Mouse (Mus musculus) mature B cell (primary cell): Measurements from ENCODE around the gene P4htm.

ENCODE experiments used
- in situ Hi-C: fragments of 300-500 bp; cut with MboI; formaldehyde crosslinking; loops from 2 replicates; pipeline ENCODE4 v1.14.3; 2019

Gene P4htm

DNA sequence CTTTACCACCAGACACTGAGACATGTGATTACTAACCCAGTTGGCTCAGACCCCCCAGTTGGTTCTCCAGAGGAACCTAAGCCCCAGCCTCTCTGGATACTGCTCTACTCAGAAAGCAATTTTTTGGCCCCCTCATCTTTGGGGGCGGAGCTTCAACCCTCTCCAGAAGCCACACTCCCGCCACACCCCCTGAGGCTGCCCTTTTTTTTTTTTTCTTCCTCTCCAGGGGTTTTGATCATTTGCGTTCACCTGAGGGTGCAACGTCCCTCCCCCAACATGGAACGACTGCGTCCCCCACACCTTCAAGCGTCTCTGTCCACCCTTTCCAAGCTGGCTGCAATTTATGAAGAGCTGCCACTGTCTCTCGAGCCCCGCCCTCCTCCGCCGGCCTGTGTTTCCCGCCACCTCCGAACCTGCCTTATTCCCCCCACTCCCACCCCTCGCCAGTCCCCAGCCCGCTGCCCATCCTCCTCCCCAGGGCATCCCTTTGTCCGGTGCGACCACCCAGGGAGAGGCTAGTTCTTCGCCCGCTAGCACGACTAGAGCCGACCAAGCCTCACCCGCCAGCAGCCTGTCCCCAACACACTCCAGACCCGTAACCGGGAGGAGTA lies 19.4 kb downstream of the P4htm start:
- in situ Hi-C loops: no loop called here

DNA sequence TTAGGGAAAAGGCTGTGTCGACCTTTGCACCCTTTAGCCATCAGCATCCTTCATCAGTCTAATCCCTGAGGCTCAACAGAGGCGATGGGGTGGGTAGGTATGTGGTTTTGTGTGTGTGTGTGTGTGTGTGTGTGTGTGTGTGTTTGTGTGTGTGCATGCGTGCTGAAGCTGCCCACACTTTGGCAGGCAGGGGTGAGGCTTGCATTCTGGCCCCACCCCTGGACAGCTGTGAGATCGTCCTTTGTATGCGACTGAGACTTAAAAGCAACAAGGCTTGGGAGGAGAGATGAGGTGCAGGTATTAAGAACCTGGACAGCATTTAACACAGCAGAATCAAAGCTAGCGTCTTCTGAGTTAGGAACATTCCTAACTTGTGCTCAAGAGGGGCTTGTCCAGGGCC lies 20.4 kb downstream of the P4htm start:
- in situ Hi-C loops: no loop called here

- in situ Hi-C loops: no loop called here
Observed at GRCm38 (mm10) chr9:108575321-108576297, 21.9 kb downstream of the P4htm start.

- in situ Hi-C loops: no loop called here
Observed at GRCm38 (mm10) chr9:108574921-108575320, 22.5 kb downstream of the P4htm start.

GRCm38 (mm10) chr9:108573774-108574690 lies 23.4 kb downstream of the P4htm start:
- in situ Hi-C loops: no loop called here

GRCm38 (mm10) chr9:108572321-108572720 lies 25.1 kb downstream of the P4htm start:
- in situ Hi-C loops: no loop called here

DNA sequence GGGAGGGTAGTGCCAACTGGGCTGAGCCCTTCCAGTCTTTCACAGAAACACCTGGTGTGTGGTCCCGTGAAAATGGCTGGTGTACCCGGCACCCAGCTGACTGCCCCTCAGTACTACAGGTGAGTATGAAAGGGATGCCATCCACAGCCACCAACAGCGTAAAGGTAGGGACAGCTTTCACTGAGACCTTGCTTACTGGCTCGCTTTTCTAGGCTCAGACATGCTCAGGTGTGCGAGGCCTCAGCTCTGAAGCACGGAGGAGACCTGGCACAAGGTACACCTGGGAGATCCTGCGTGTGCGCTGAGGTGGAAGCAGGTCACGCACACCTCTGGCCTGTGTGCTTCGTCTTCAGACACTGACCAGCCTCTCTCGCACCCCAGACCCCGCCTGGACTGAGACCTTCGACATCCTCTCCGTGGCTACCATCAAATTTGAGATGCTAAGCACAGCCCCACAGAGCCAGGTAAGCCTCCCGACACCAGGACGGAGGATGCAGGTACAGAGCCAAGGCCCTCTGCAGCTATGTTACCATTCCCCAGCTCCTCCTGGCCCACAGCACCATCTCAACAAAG lies 26.0 kb downstream of the P4htm start:
- in situ Hi-C loops: no loop called here

- in situ Hi-C loops: no loop called here
Observed at GRCm38 (mm10) chr9:108570207-108570896, 27.1 kb downstream of the P4htm start.

DNA sequence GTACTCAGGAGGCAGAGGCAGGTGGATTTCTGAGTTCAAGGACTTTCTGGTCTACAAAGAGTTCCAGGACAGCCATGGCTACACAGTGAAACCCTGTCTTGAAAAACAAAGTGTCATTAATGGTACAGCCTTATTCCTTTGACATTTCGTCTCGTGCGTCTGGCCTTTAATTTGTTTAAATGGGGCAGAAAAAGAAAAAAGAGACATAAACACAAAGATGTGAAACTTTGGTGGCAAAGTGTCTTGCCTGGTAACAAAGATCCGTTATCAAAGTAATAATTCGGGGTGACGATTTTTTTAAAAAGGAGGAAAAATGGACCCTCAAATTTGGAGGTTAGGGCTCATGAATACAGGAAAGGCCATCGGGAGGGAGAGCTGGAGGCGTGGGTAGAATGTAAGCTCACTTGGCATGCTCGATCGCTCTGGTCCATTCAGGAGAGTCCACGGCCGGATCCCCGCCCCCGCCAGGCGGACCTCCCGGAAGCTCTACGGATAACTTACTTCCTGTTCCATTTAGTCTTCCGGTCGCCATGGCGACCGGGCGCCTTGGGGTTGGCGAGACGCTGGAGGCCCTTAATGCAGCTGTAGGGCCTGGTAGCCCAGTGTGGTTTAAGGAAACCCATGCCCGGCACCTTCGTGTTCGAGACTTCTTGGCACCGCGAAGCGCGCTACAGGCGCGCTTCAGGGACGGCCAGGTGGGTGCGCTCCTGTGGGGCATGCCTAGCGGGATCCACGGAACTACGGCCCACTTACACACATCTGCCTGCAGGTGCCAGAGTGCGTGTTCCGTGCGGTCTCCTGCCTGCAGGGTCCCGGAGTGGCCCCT lies 27.9 kb downstream of the P4htm start, which contains the start of gene Dalrd3:
Dalrd3 (plus strand) TSS at position 506 of the 826 bp plus-strand sequence.
- in situ Hi-C loops: no loop called here

DNA sequence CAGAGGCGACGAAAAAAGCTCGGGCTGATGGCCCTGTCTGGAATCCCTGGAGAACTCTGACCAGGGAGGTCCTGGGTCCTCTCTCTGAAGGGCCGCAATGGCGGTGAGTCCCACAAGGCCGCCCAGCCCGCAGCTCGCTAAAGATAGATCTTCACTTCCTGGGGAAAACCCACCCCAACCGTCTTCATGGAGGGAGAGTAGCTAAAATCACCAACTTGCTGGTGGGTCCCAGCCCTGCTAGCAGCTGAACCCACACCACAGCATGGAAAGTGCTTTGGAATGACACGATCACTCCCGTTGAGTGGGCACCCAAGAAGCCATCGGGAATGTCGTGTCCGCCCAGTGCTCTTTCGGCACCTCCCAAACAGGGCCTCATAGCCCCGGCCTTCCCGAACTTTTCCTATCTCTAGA lies 29.0 kb downstream of the P4htm start:
- in situ Hi-C loops: no loop called here

- in situ Hi-C loops: no loop called here
Observed at GRCm38 (mm10) chr9:108567931-108568419, 29.5 kb downstream of the P4htm start.

GRCm38 (mm10) chr9:108566815-108567776 lies 30.4 kb downstream of the P4htm start, which contains the start of gene Ndufaf3:
Gene Ndufaf3, minus strand, starts transcription at chr9:108567434.
- in situ Hi-C loops: no loop called here

- in situ Hi-C loops: no loop called here
Observed at GRCm38 (mm10) chr9:108565881-108566814, 31.3 kb downstream of the P4htm start.

DNA sequence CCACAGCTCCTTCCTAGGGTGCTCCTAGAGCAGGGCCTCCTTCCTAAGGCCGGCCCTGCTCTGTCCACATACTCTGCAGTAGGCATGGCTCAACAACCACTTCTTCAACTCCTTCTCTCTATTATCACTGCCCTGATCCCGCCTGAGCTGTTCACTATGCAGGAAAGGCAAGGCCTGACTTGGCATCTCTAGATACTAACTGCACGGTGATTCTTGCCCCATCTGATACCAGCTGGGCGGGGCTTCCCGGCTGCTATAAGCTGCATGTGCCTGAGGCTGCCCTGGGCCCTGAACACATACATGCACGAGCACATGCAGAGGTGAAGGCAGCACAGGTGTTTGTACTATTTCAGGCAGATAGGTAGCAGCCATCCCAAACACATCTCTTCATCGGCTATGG lies 33.3 kb downstream of the P4htm start:
- in situ Hi-C loops: no loop called here

- in situ Hi-C loops: no loop called here
Observed at GRCm38 (mm10) chr9:108563671-108564070, 33.8 kb downstream of the P4htm start.

- in situ Hi-C loops: no loop called here
Observed at GRCm38 (mm10) chr9:108560227-108560841, 37.1 kb downstream of the P4htm start, which contains the start of gene Impdh2. Gene Impdh2, plus strand, starts transcription at chr9:108560286.

GRCm38 (mm10) chr9:108559169-108559568 lies 38.3 kb downstream of the P4htm start:
- in situ Hi-C loops: no loop called here
